Mouse (Mus musculus): ENCODE results near the gene Gm2115. TPM values are rescaled to one million over a fixed set of nuclear protein-coding genes. Genes with fewer than 3 reads are reported as not detected.

The Gm2115 gene
- polyA plus RNA-seq (2015; fragmentation: Nextera tagmentation; extraction: Ambion mirVana) = 0.61 and 0.83 TPM in 2 replicates

GRCm38 (mm10) chr7:84528796-84529533 is at the start of gene Gm2115:
TSS of gene Gm2115 (plus strand) at chr7:84528954.
- peaks cover 15% of the 10 kb centered on the region; the same call in 1 of the 2 replicates for H3K4me1 ChIP-seq
- no peaks in the 10 kb centered on the region for H3K9me3 ChIP-seq
- peak within 1 kb of the TSS; percentile 69 for H3K9ac ChIP-seq
- H3K27ac ChIP-seq = no peak within 1 kb of the TSS
- H3K27me3 ChIP-seq = peaks cover 38% of the 10 kb centered on the region
- peak within 1 kb of the TSS; percentile 54 for H3K4me3 ChIP-seq
- peak within 1 kb of the TSS; percentile 90 for H3K4me2 ChIP-seq (replicated peaks)
- WGBS = under 1% methylated on average over 52 of the region's 52 CpGs
- H3K36me3 ChIP-seq = no peaks in the 10 kb centered on the region
- peak; percentile 76 for ATAC-seq (ENCODE audit: low FRiP score, low read depth)

GRCm38 (mm10) chr7:84483447-84484407 is 45.0 kb upstream of the Gm2115 start:
- Histone ChIP-seq H3K27me3 (no peaks in the 10 kb centered on the region), H3K4me3 (no peak overlapping the region), H3K9ac (no peak overlapping the region), H3K27ac (no peak overlapping the region), H3K36me3 (no peaks in the 10 kb centered on the region), H3K4me2 (replicated peaks) (no peak overlapping the region), H3K9me3 (no peaks in the 10 kb centered on the region), H3K4me1 (peaks cover 4% of the 10 kb centered on the region; the same call in 1 of the 2 replicates)
- 58% methylated on average over 3 of the region's 3 CpGs for WGBS
- no peak; the same call in 1 of the 2 replicates for ATAC-seq (ENCODE audit: low FRiP score, low read depth)

GRCm38 (mm10) chr7:84486485-84486884 is 42.3 kb upstream of the Gm2115 start:
- Histone ChIP-seq H3K27me3 (no peaks in the 10 kb centered on the region), H3K36me3 (no peaks in the 10 kb centered on the region), H3K4me3 (no peak overlapping the region), H3K9me3 (no peaks in the 10 kb centered on the region), H3K4me1 (peaks cover 4% of the 10 kb centered on the region; the same call in 1 of the 2 replicates), H3K4me2 (replicated peaks) (no peak overlapping the region), H3K27ac (no peak overlapping the region), H3K9ac (no peak overlapping the region)
- ATAC-seq (ENCODE audit: low FRiP score, low read depth) = no peak
- WGBS = 97% methylated on average over 2 of the region's 2 CpGs

- H3K27me3 ChIP-seq = no peaks in the 10 kb centered on the region
- 93% methylated on average over 1 of the region's 1 CpGs for WGBS
Measured at GRCm38 (mm10) chr7:84503163-84503562, 25.6 kb upstream of the Gm2115 start.

GRCm38 (mm10) chr7:84518533-84519198 is 10.1 kb upstream of the Gm2115 start:
- H3K36me3 ChIP-seq = no peaks in the 10 kb centered on the region
- no peak for ATAC-seq (ENCODE audit: low FRiP score, low read depth)

More at GRCm38 (mm10) chr7:84503163-84503562, 25.6 kb upstream of the Gm2115 start:
- Histone ChIP-seq H3K9me3 (no peaks in the 10 kb centered on the region), H3K36me3 (no peaks in the 10 kb centered on the region), H3K27ac (no peak overlapping the region), H3K9ac (no peak overlapping the region), H3K4me3 (no peak overlapping the region), H3K4me2 (replicated peaks) (no peak overlapping the region), H3K4me1 (no peaks in the 10 kb centered on the region)
- no peak for ATAC-seq (ENCODE audit: low FRiP score, low read depth)

GRCm38 (mm10) chr7:84521329-84521728 is 7.4 kb upstream of the Gm2115 start:
- WGBS = 84% methylated on average over 1 of the region's 1 CpGs
- Histone ChIP-seq H3K4me2 (replicated peaks) (no peak overlapping the region), H3K27me3 (no peaks in the 10 kb centered on the region), H3K4me3 (no peak overlapping the region), H3K9ac (no peak overlapping the region), H3K27ac (no peak overlapping the region), H3K36me3 (no peaks in the 10 kb centered on the region), H3K9me3 (no peaks in the 10 kb centered on the region), H3K4me1 (no peaks in the 10 kb centered on the region)
- no peak for ATAC-seq (ENCODE audit: low FRiP score, low read depth)

More at GRCm38 (mm10) chr7:84518533-84519198, 10.1 kb upstream of the Gm2115 start:
- no peak overlapping the region for H3K4me2 ChIP-seq (replicated peaks)
- H3K27ac ChIP-seq = no peak overlapping the region
- no peak overlapping the region for H3K4me3 ChIP-seq
- no peaks in the 10 kb centered on the region for H3K4me1 ChIP-seq
- H3K9me3 ChIP-seq = no peaks in the 10 kb centered on the region
- no peaks in the 10 kb centered on the region for H3K27me3 ChIP-seq
- no peak overlapping the region for H3K9ac ChIP-seq

GRCm38 (mm10) chr7:84522426-84522825 is 6.3 kb upstream of the Gm2115 start:
- Histone ChIP-seq H3K27me3 (0 out of 2 replicates have a peak, but pooled peaks cover 5% of the 10 kb centered on the region), H3K4me1 (no peaks in the 10 kb centered on the region), H3K9me3 (no peaks in the 10 kb centered on the region), H3K4me2 (replicated peaks) (no peak overlapping the region), H3K36me3 (no peaks in the 10 kb centered on the region), H3K4me3 (no peak overlapping the region), H3K9ac (no peak overlapping the region), H3K27ac (no peak overlapping the region)
- no peak for ATAC-seq (ENCODE audit: low FRiP score, low read depth)
- 37% methylated on average over 1 of the region's 1 CpGs for WGBS

- H3K27ac ChIP-seq = no peak overlapping the region
- no peaks in the 10 kb centered on the region for H3K36me3 ChIP-seq
- H3K9me3 ChIP-seq = no peaks in the 10 kb centered on the region
- H3K4me1 ChIP-seq = peaks cover 15% of the 10 kb centered on the region; the same call in 1 of the 2 replicates
- H3K27me3 ChIP-seq = peaks cover 33% of the 10 kb centered on the region
- H3K4me3 ChIP-seq = no peak overlapping the region
- ATAC-seq (ENCODE audit: low FRiP score, low read depth) = no peak
- H3K9ac ChIP-seq = no peak overlapping the region
- 28% methylated on average over 1 of the region's 1 CpGs for WGBS
- no peak overlapping the region for H3K4me2 ChIP-seq (replicated peaks)
Measured at GRCm38 (mm10) chr7:84526171-84526570, 2.6 kb upstream of the Gm2115 start.

- no peak for ATAC-seq (ENCODE audit: low FRiP score, low read depth)
- Histone ChIP-seq H3K4me1 (peaks cover 13% of the 10 kb centered on the region; the same call in 1 of the 2 replicates), H3K9me3 (no peaks in the 10 kb centered on the region), H3K27ac (no peak overlapping the region), H3K9ac (no peak overlapping the region), H3K36me3 (no peaks in the 10 kb centered on the region), H3K4me3 (no peak overlapping the region), H3K27me3 (peaks cover 31% of the 10 kb centered on the region), H3K4me2 (replicated peaks) (no peak overlapping the region)
- WGBS = 83% methylated on average over 1 of the region's 1 CpGs
Measured at GRCm38 (mm10) chr7:84532795-84533194, 4.0 kb downstream of the Gm2115 start.

GRCm38 (mm10) chr7:84534632-84535031 is 5.9 kb downstream of the Gm2115 start:
- H3K4me2 ChIP-seq (replicated peaks) = no peak overlapping the region
- no peak overlapping the region for H3K9ac ChIP-seq
- H3K4me1 ChIP-seq = no peaks in the 10 kb centered on the region
- no peaks in the 10 kb centered on the region for H3K9me3 ChIP-seq
- no peaks in the 10 kb centered on the region for H3K36me3 ChIP-seq
- peaks cover 19% of the 10 kb centered on the region for H3K27me3 ChIP-seq
- no peak for ATAC-seq (ENCODE audit: low FRiP score, low read depth)
- H3K4me3 ChIP-seq = no peak overlapping the region
- no peak overlapping the region for H3K27ac ChIP-seq
- WGBS = 75% methylated on average over 3 of the region's 3 CpGs

- Histone ChIP-seq H3K4me3 (no peak overlapping the region), H3K9me3 (no peaks in the 10 kb centered on the region), H3K27ac (no peak overlapping the region), H3K9ac (no peak overlapping the region), H3K27me3 (no peaks in the 10 kb centered on the region), H3K36me3 (no peaks in the 10 kb centered on the region), H3K4me2 (replicated peaks) (no peak overlapping the region), H3K4me1 (no peaks in the 10 kb centered on the region)
- 84% methylated on average over 4 of the region's 4 CpGs for WGBS
- no peak for ATAC-seq (ENCODE audit: low FRiP score, low read depth)
Measured at GRCm38 (mm10) chr7:84544946-84545345, 16.2 kb downstream of the Gm2115 start.

Data from limb, embryonic 13.5 days (tissue).